ENCODE assay signal across 2 mouse cellular contexts in the genomic region with DNA sequence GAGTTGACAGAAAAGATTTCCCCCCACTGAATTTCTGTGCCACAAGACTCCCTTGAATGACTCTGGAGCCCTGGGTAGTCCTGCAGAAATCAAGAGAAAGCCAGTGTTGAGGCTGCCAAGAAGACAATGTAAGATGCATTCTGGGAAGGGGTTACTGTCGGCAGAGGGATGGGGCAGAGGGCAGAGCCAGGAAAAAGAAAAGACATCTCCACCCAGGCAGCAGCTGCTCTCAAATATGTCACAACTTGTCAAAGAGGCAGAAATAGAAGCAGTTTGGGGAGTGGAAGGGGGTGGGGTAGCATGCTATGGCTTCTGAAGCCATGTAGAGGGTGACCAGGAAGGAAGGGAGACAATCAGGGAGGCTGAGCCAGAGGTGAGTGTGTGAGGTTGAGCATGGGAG.
A peak's percentile ranks its signal among the peaks of the same experiment; 100 is the strongest.
TF ChIP-seq lines count a peak whose summit lies in the region.

No protein-coding gene starts in this region.

TF ChIP-seq in CH12.LX, 34 proteins besides CTCF, POLR2A, EP300 and RAD21 (continued from another document):
- TF ChIP-seq MAZ (IDR thresholded peaks at IDR 0.05; ENCODE audit: low read depth, low read length) (no peak), ETS1 (conservative IDR thresholded peaks at IDR 0.05; ENCODE audit: low read depth, low read length) (0 out of 2 replicates have a peak, but pooled peaks have one; percentile 15), MEF2A (IDR thresholded peaks at IDR 0.05; ENCODE audit: borderline replicate concordance, low read depth, low read length) (peak; percentile 83), POLR2AphosphoS2 (IDR thresholded peaks at IDR 0.05; ENCODE audit: low read depth, low read length) (no peak), SIN3A (IDR thresholded peaks at IDR 0.05; ENCODE audit: low read length) (no peak), GABPA (IDR thresholded peaks at IDR 0.05; ENCODE audit: insufficient replicate concordance, low read depth, low read length) (no peak), UBTF (IDR thresholded peaks at IDR 0.05; ENCODE audit: low read depth, low read length) (no peak), MAX (IDR thresholded peaks at IDR 0.05; ENCODE audit: low read length) (no peak), PAX5 (IDR thresholded peaks at IDR 0.05; ENCODE audit: low read length) (no peak)

TF ChIP-seq in myocyte, 11 proteins besides CTCF, POLR2A, EP300 and RAD21 (continued from another document):
- TF ChIP-seq SRF (IDR thresholded peaks at IDR 0.05; ENCODE audit: control insufficient read depth, insufficient read length, low read depth) (peak; percentile 7), USF1 (IDR thresholded peaks at IDR 0.05; ENCODE audit: low read depth) (no peak), MYOG (IDR thresholded peaks at IDR 0.05; ENCODE audit: control insufficient read depth in 1 of 3, insufficient read depth in 1 of 3, insufficient read length in 2 of 3, low read depth in 2 of 3) (peak in 2 of 3 experiments; percentile 39 to 75), TCF3 (IDR thresholded peaks at IDR 0.05; ENCODE audit: insufficient read length, low read depth) (no peak)
TF ChIP-seq in myocyte: peak in this region for 5.
